Mouse (Mus musculus): ENCODE results near the gene Mon2.

Gene Mon2

GRCm38 (mm10) chr10:123076245-123077023 is at the start of gene Mon2:
Gene Mon2, minus strand, starts transcription at chr10:123076505.
- DNase-seq, result peak; percentile 98

DNA sequence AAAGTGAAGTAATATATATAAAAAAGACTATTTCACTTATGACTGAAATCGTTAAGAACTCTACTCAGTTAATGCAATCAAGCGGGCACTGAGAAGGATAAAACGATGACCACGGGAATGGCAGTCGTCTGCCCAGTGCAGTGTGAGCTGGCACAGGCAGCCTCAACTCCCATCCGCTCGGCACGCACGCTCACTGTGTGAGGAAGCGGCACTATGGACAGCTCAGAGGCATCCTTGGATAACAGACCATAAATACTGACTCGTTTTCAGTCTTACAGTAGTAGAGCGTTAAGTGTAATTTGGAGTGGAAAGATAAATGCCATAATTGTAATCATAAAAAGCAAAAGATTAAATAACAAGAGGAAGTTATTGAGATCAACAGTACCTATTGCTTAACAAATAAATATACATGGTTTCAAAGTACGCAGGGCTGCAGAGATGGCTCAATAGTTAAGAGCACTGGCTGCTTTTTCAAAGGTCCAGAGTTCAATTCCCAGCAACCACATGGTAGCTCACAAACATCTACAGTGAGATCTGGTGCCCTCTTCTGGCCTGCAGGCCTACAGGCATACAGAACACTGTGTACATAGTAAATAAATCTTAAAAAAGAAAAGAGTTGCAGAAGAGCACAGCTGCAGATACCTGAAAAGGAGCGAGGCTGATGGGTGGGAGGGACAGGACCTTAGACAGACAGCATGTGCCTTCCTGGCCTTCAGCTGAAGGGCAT is 44.5 kb upstream of the Mon2 start:
- no peak for DNase-seq

- DNase-seq, result no peak
Measured at GRCm38 (mm10) chr10:123116861-123117260, 40.6 kb upstream of the Mon2 start.

DNA sequence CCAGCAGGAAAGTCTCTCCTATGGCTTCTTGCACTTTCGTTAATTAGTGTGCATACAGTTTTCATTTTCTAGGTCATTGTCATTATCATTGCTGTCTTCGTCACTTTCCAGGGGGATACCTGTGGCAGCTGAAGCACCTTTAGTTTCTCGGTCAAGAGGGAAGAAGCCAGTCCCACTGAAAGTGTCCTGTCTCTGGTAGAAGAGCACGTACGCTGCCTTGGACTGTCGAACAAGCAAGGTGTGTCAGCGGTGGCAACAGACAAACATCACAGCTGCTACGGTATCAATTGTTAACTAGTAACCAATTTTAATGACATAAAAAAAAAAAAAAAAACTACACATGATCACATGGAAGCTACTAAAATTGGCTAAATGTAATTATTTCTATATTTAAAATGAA is 37.2 kb upstream of the Mon2 start:
- DNase-seq, result no peak

DNA sequence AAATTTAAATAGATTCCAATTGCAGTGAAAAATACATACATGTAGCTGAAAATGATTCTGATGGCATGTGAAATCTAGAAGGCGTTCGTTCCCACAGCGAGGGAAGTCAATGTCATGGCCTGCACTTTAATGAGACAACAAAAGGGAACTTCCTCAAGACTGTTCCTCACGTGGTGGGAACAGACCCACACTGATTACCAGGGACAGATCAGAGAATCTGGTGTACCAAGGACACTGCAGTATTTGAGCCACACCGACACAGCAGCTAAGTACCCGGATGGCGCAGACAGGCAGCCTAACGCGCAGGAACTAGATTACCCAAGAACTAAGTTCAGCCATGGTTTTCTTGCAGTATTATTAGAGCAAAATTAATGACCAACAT is 36.5 kb upstream of the Mon2 start:
- no peak for DNase-seq

GRCm38 (mm10) chr10:123112056-123112786 is 35.9 kb upstream of the Mon2 start:
- DNase-seq, result no peak

DNA sequence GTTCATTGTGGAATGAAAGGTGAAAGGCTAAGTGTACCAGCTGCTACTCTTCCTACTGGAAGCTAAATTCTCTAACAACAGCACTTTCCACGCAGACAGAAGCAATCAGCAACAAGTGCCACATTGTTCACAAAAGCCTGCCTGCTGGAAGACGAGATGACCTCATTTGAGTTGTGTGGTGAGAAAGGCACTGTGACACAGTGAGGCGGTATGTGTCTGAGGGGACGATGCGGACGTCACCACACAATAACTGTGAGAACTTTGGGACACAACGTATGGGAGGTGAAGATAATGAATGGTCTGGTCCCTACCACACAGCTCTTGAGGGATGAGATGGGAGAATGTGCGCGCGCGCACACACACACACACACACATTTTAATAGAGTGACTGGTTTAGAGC is 34.2 kb upstream of the Mon2 start:
- peak; percentile 17 for DNase-seq

GRCm38 (mm10) chr10:123108527-123108926 is 32.2 kb upstream of the Mon2 start:
- DNase-seq, result no peak

GRCm38 (mm10) chr10:123108121-123108520 is 31.8 kb upstream of the Mon2 start:
- DNase-seq, result no peak

DNA sequence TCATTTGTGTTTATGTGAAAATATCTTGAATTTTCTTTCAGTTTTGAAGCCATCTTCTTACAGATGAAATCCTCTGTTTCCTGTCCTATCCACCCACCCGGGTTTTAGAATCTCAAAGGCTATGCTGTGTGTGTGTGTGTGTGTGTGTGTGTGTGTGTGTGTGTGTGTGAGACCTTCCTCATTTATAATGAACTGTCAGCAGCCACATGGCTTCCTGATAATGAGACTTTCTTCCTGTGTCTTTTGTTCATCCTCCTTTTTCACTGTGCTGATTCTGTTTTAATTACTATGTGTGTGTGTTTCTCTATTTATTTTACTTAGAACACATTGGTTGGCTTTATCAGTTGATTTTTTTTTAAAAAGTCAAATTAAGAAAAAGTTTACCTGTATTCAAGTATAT is 25.0 kb upstream of the Mon2 start:
- DNase-seq, result no peak

DNA sequence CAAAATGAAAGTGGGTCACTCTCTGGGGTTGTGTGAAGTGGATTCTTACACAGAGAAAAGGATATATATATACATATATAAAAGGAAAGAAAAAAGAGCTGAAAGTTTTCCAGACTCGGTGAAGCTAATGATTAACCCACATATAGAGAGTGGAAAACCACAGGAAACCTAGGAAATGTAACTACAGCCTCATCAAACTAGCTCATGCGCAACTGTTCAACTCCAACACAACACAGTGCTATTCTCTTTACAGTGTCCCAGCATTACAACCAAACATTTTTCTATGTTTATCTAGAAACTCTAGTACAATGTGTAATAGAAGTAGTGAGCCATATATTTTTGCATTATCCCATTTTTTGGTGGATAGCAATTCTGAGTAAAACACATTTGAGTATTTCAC is 24.3 kb upstream of the Mon2 start:
- no peak for DNase-seq

DNA sequence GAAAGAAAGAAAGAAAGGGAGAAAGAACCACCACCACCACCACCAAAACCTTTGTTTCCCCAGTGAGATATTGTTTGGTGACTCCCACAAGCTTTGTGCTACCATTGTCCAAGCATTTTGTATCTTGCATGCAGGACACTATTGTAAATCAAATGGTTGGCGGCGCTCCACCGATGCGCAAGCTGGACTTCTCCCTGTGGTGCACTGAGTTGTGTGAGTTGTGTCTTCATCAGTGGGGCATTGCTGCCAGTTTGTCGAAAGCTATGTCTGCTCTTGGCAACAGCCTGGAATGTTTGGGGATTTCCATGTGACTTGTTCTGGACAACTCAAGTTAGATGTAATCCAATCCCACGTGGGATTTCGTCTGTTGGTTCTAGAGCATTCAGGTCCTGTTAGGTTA is 18.2 kb upstream of the Mon2 start:
- no peak for DNase-seq

GRCm38 (mm10) chr10:123092577-123092976 is 16.3 kb upstream of the Mon2 start:
- no peak for DNase-seq

DNA sequence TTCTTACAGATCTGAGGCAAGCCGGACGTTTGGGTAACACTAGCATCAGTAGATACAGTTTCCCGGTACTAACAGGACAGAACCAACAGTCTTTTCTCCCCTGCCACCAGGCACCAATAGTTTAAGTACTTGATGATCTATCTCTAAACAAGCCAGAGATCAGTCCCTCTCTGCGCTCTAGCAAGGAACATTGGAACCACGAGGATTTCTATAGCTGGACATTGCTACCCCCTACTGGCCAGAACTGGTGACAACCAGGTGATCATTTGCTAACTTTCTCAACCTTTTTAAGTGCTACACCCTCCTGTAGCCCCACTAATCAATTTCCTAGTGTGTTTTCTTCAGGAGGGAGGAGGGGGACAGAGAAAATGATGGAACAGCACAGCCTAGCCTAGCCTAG is 15.4 kb upstream of the Mon2 start:
- no peak for DNase-seq

- no peak for DNase-seq
Measured at GRCm38 (mm10) chr10:123089425-123089930, 13.2 kb upstream of the Mon2 start.

GRCm38 (mm10) chr10:123086847-123087246 is 10.5 kb upstream of the Mon2 start:
- DNase-seq, result no peak

- peak; percentile 32 for DNase-seq
Measured at GRCm38 (mm10) chr10:123084900-123085641, 8.8 kb upstream of the Mon2 start.

- DNase-seq, result no peak
Measured at GRCm38 (mm10) chr10:123084307-123084706, 8.0 kb upstream of the Mon2 start.

GRCm38 (mm10) chr10:123075751-123076242 is 508 bp downstream of the Mon2 start:
- DNase-seq, result peak; percentile 25

GRCm38 (mm10) chr10:123071997-123072396 is 4.3 kb downstream of the Mon2 start:
- DNase-seq, result no peak

DNA sequence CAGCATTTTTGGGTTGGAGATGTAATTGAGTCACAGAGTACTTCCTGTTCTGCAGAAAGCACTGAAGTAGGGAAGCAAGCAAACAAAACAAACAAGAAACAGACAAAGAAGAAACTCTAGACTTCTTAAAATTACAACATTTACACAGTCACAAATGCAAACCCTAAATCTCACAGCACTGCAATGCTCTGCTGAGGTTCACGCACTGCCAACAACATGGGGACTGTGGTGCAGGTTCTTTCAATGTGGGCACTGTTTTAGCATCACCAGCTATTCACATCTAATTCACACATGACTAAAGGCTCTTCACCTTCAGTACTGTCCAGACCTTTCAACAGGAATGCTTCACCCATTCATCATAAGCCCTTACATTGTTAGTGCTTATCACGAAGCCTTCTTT is 13.3 kb downstream of the Mon2 start:
- DNase-seq, result no peak

DNA sequence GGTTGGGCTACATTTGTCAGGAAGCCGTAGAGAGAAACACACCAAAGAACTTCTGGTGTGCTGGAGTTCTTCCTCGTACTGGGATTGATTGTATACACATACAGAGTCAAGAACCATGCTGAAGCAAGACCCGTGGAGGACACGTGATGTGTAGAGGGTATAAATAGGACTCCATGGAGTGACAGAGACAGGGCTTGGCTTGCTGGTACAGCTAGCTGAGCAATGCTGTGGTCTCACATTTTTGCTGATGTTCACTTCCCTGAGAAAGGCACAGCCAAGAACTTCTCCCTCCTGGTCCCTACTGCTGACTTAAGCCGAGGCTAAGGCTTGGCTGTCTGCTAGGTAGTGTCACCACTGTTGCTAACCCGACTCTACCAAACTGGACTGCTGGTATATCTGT is 15.5 kb downstream of the Mon2 start:
- DNase-seq, result peak; percentile 80

- DNase-seq, result no peak
Measured at GRCm38 (mm10) chr10:123057082-123057481, 19.2 kb downstream of the Mon2 start.

All from layer of hippocampus, adult 9-11 months (tissue).